8 mouse cellular contexts compared by ENCODE assay signal in genomic region chr4:133074070-133074819, GRCm38 (mm10). TPM values are rescaled to one million over a fixed set of nuclear protein-coding genes. Genes with fewer than 3 reads are reported as not detected.
DNase-seq lines count a peak whose midpoint lies in the region; ATAC-seq and TF ChIP-seq lines count a peak whose summit lies in the region.

No protein-coding gene starts in this region.

- 35% methylated on average over 9 of the region's 9 CpGs for WGBS in heart, adult 2 months
- 45% methylated on average over 9 of the region's 9 CpGs for WGBS in stomach, embryonic 16.5 days

- no peaks in the 10 kb centered on the region for H3K79me2 ChIP-seq in heart, adult 2 months (replicated peaks; ENCODE audit: control insufficient read depth, insufficient read depth, low read length)

- TF ChIP-seq POLR2A in heart, adult 2 months (IDR thresholded peaks at IDR 0.05; ENCODE audit: insufficient read depth, low read depth, low read length), result no peak

- TF ChIP-seq EP300 in heart, adult 2 months (IDR thresholded peaks at IDR 0.05; ENCODE audit: insufficient read depth, low read depth, low read length), result no peak

- peak overlapping the region; percentile 18; the same call in 1 of the 2 replicates for H3K27ac ChIP-seq in heart, adult 2 months
- H3K27ac ChIP-seq in left cerebral cortex, adult 2 months, result peak overlapping the region; percentile 92
- peak overlapping the region; percentile 35; the same call in 1 of the 2 replicates for H3K27ac ChIP-seq in stomach, embryonic 16.5 days (ENCODE audit: low read length)

- H3K4me2 ChIP-seq in stomach, embryonic 16.5 days (ENCODE audit: low read depth, low read length), result no peak overlapping the region

- H3K36me3 ChIP-seq in heart, adult 2 months (ENCODE audit: control insufficient read depth, insufficient read depth, low read length), result no peaks in the 10 kb centered on the region; the same call in 1 of the 2 replicates
- no peaks in the 10 kb centered on the region for H3K36me3 ChIP-seq in stomach, embryonic 16.5 days (ENCODE audit: control insufficient read depth, insufficient read depth, low read length)

- DNase-seq in heart, adult 2 months, result peak in 1 of 2 experiments; percentile 58
- no peak for DNase-seq in heart, adult 9 months (ENCODE audit: low spot score in 2 of 2)
- DNase-seq in right cerebral cortex, postnatal 10 days (ENCODE audit: low spot score in 2 of 2), result peak; percentile 72 to 75
- DNase-seq in right cerebral cortex, postnatal 25 days, result no peak
- DNase-seq in left cerebral cortex, adult 2 months (ENCODE audit: extremely low spot score in 1 of 2, low spot score in 2 of 2), result peak in 1 of 2 experiments; percentile 51
- no peak for DNase-seq in adrenal gland, adult 2 months

- H3K9me3 ChIP-seq in stomach, embryonic 16.5 days (replicated peaks; ENCODE audit: control insufficient read depth, low read length), result no peaks in the 10 kb centered on the region

- intact Hi-C loops in heart, adult 2 months (cut with DNase I), result loop anchor here (2.0 kb wide), 1 partner anchor 123 kb away; no protein-coding TSS in a partner anchor
- intact Hi-C loops in left cerebral cortex, adult 2 months (cut with DNase I), result loop anchor here (10.0 kb wide), 1 partner anchor 221 kb away; no protein-coding TSS in a partner anchor

- no peak overlapping the region for H3K4me3 ChIP-seq in heart, adult 2 months
- no peak overlapping the region for H3K4me3 ChIP-seq in left cerebral cortex, adult 2 months
- H3K4me3 ChIP-seq in stomach, embryonic 16.5 days (replicated peaks; ENCODE audit: low read length), result no peak overlapping the region

- H3K27me3 ChIP-seq in heart, adult 2 months (ENCODE audit: control insufficient read depth, insufficient read depth, low read length), result no peaks in the 10 kb centered on the region
- no peaks in the 10 kb centered on the region for H3K27me3 ChIP-seq in stomach, embryonic 16.5 days (ENCODE audit: control insufficient read depth, insufficient read depth, low read length)

- TF ChIP-seq CTCF in heart, adult 2 months (IDR thresholded peaks at IDR 0.05), result no peak
- no peak for TF ChIP-seq CTCF in left cerebral cortex, adult 2 months (IDR thresholded peaks at IDR 0.05)

- ATAC-seq in stomach, embryonic 16.5 days (ENCODE audit: insufficient read depth, low FRiP score), result peak; percentile 26; the same call in 1 of the 2 replicates
- no peak for ATAC-seq in megakaryocyte progenitor cell, adult 5-6 weeks (replicated peaks; ENCODE audit: poor library complexity)

- no peak overlapping the region for H3K9ac ChIP-seq in heart, adult 2 months (ENCODE audit: low read depth, low read length)
- peak overlapping the region; percentile 4; the same call in 1 of the 2 replicates for H3K9ac ChIP-seq in stomach, embryonic 16.5 days (ENCODE audit: low read length)

- H3K4me1 ChIP-seq in heart, adult 2 months (ENCODE audit: control insufficient read depth, insufficient read depth, low read length), result peaks cover 13% of the 10 kb centered on the region
- peaks cover 22% of the 10 kb centered on the region for H3K4me1 ChIP-seq in stomach, embryonic 16.5 days (ENCODE audit: control insufficient read depth, insufficient read depth, low read length)

RNA-seq across cellular contexts. Expression of gene Wasf2, which starts 56.1 kb away (rescaled TPM):
- total RNA-seq in heart, adult 2 months (2021), result 10 to 100 TPM; 77.5 to 83.8 TPM
- polyA plus RNA-seq in heart, adult 2 months (2012; rRNA removed), result 34.6 and 39.7 TPM in 2 replicates
- 10 to 100 TPM; 25.7 to 34.3 TPM for total RNA-seq in left cerebral cortex, adult 2 months (2021)
- 84.3 and 98.6 TPM in 2 replicates for polyA plus RNA-seq in stomach, embryonic 16.5 days (2015; fragmentation: Nextera tagmentation; extraction: Ambion mirVana)
- 100 to 1,000 TPM in 1 of 2 experiments, 10 to 100 TPM in 1; 99.4 to 130 TPM for total RNA-seq in adrenal gland, adult 2 months (2021)
- polyA plus RNA-seq in adrenal gland, adult 2 months (2012; rRNA removed), result 43.2 and 57.0 TPM in 2 replicates
- total RNA-seq in megakaryocyte progenitor cell, adult 5-6 weeks (2015), result 124 and 135 TPM in 2 replicates
- total RNA-seq in megakaryocyte progenitor cell, adult 5-6 weeks (2017), result 24.7 and 35.1 TPM in 2 replicates

Comparison
In these comparisons a context has a peak if more than half of its experiments do, and no peak if none do; other contexts are left out.
1. DNase-seq: peak in right cerebral cortex, postnatal 10 days (2 of 2); none in heart, adult 9 months (0 of 2), right cerebral cortex, postnatal 25 days (single experiment) and adrenal gland, adult 2 months (single experiment).
2. H3K27ac ChIP-seq: peak in every context shown above with its lines; median percentile 92 in left cerebral cortex, adult 2 months; 35 in stomach, embryonic 16.5 days; 18 in heart, adult 2 months.